Mouse (Mus musculus): ENCODE measurements around the gene Tbxas1.

Tbxas1 gene

GRCm38 (mm10) chr6:38859819-38860218, 15.4 kb upstream of the Tbxas1 start:
- DNase-seq = no peak

GRCm38 (mm10) chr6:38860301-38860700, 14.9 kb upstream of the Tbxas1 start:
- DNase-seq = no peak

GRCm38 (mm10) chr6:38863595-38863994, 11.6 kb upstream of the Tbxas1 start:
- DNase-seq = no peak

GRCm38 (mm10) chr6:38865805-38866204, 9.4 kb upstream of the Tbxas1 start:
- no peak for DNase-seq

GRCm38 (mm10) chr6:38866357-38866756, 8.8 kb upstream of the Tbxas1 start:
- no peak for DNase-seq

GRCm38 (mm10) chr6:38866761-38867160, 8.4 kb upstream of the Tbxas1 start:
- DNase-seq = no peak

GRCm38 (mm10) chr6:38867291-38867690, 7.9 kb upstream of the Tbxas1 start:
- DNase-seq = no peak

- DNase-seq = no peak
Measured at GRCm38 (mm10) chr6:38868974-38869373, 6.2 kb upstream of the Tbxas1 start.

- no peak for DNase-seq
Measured at GRCm38 (mm10) chr6:38870070-38870469, 5.1 kb upstream of the Tbxas1 start.

- DNase-seq = no peak
Measured at GRCm38 (mm10) chr6:38871051-38871450, 4.2 kb upstream of the Tbxas1 start.

GRCm38 (mm10) chr6:38873316-38873715, 1.9 kb upstream of the Tbxas1 start:
- DNase-seq = no peak

GRCm38 (mm10) chr6:38874035-38874434, 1.2 kb upstream of the Tbxas1 start:
- peak; percentile 41 for DNase-seq

- DNase-seq = peak; percentile 15
Measured at GRCm38 (mm10) chr6:38874565-38875257, 493 bp upstream of the Tbxas1 start.

- DNase-seq = peak; percentile 82
Measured at GRCm38 (mm10) chr6:38876071-38876911, 1.1 kb downstream of the Tbxas1 start, which contains the start of gene Hipk2. TSS of gene Hipk2 (minus strand) at chr6:38876165.

- DNase-seq = no peak
Measured at GRCm38 (mm10) chr6:38877674-38878073, 2.5 kb downstream of the Tbxas1 start.

- no peak for DNase-seq
Measured at GRCm38 (mm10) chr6:38881468-38881867, 6.3 kb downstream of the Tbxas1 start.

GRCm38 (mm10) chr6:38881975-38882374, 6.8 kb downstream of the Tbxas1 start:
- no peak for DNase-seq

GRCm38 (mm10) chr6:38882728-38883171, 7.5 kb downstream of the Tbxas1 start:
- peak; percentile 11 for DNase-seq

GRCm38 (mm10) chr6:38884482-38884881, 9.3 kb downstream of the Tbxas1 start:
- no peak for DNase-seq

GRCm38 (mm10) chr6:38885132-38885531, 9.9 kb downstream of the Tbxas1 start:
- no peak for DNase-seq

GRCm38 (mm10) chr6:38887436-38887835, 12.2 kb downstream of the Tbxas1 start:
- no peak for DNase-seq

- no peak for DNase-seq
Measured at GRCm38 (mm10) chr6:38889156-38889555, 14.0 kb downstream of the Tbxas1 start.

- DNase-seq = no peak
Measured at GRCm38 (mm10) chr6:38892017-38892416, 16.8 kb downstream of the Tbxas1 start.

GRCm38 (mm10) chr6:38893615-38894014, 18.4 kb downstream of the Tbxas1 start:
- no peak for DNase-seq

Data from right cerebral cortex, postnatal 25 days (tissue).